Mouse (Mus musculus): ENCODE measurements at regions not wholly inside any gene's neighbourhood (a gene's known extent, or its start where the extent isn't known, plus 50 kb on each side); places are given as distances from the start of the nearest gene placed in this dataset.
"Not testable (repeated sequence)": the region's sequence is repeated elsewhere in the genome, so short reads cannot be mapped to it uniquely, and the experiment has no call there.

DNA sequence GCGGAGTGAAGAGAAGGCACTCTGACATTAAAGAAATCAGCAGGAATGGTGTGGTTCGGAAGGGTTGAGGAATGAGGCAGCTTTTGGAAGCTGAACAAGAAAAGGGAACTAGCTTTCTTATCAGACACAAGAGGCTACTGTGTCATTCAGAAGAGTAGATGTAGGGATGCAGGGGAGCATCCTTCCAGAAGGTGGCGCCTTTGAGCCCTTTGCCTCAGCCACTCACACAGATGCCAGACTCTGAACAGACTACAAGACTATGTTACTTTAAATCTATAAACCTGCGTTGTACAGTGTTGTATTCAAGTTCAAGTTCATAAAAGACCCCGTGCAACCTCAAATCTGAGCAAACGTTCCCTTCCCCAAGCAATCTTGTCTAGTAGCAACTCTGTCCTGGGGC, 128.9 kb downstream of the Kap start:
- ATAC-seq (ENCODE audit: insufficient read depth); H3K9me3 ChIP-seq (ENCODE audit: control insufficient read depth, low read length); H3K4me1 ChIP-seq (replicated peaks; ENCODE audit: control insufficient read depth in 2 of 2, insufficient read depth in 2 of 2, low read length in 1 of 2); H3K36me3 ChIP-seq (replicated peaks; ENCODE audit: control insufficient read depth, insufficient read depth, low read depth); H3K4me3 ChIP-seq (ENCODE audit: insufficient read depth in 1 of 2, low read depth in 2 of 2, low read length in 2 of 2); H3K4me2 ChIP-seq (ENCODE audit: low read depth); H3K27me3 ChIP-seq (ENCODE audit: control insufficient read depth, insufficient read depth, low read length); H3K27ac ChIP-seq; DNase-seq (ENCODE audit: low read depth in 3 of 3, low spot score in 3 of 3); H3K9ac ChIP-seq (replicated peaks): not testable (repeated sequence)
- WGBS (ENCODE audit: insufficient replicate concordance), result 46% methylated on average over 6 of the region's 6 CpGs
- TF ChIP-seq CTCF (IDR thresholded peaks at IDR 0.05; ENCODE audit: low read depth), result 0 out of 2 replicates have a peak, but pooled peaks have one; percentile 2

DNA sequence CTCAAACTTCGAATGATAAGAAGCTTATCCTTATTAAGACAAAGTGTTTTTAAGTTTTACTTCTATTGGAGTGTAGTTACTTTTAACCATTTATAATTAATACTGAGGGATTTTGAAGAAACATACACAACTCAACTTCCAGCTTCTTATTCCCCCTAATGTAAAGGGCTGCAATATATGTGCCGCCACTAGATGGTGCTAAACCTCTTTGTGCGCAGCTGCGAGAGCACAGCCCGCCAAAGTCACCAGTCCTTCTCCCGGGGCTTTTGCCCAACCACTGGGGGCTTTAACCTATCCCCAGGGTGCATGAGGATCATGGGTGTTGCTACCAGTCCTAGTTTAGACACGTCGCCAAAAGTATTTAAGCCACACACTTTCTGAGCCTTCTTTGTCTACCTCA, 146.8 kb downstream of the Kap start:
- WGBS (ENCODE audit: insufficient replicate concordance), result under 1% methylated on average over 8 of the region's 8 CpGs
- H3K4me1 ChIP-seq (replicated peaks; ENCODE audit: control insufficient read depth in 2 of 2, insufficient read depth in 2 of 2, low read length in 1 of 2); H3K4me3 ChIP-seq (ENCODE audit: insufficient read depth in 1 of 2, low read depth in 2 of 2, low read length in 2 of 2); DNase-seq (ENCODE audit: low read depth in 3 of 3, low spot score in 3 of 3); H3K27me3 ChIP-seq (ENCODE audit: control insufficient read depth, insufficient read depth, low read length); H3K36me3 ChIP-seq (replicated peaks; ENCODE audit: control insufficient read depth, insufficient read depth, low read depth); ATAC-seq (ENCODE audit: insufficient read depth); H3K9me3 ChIP-seq (ENCODE audit: control insufficient read depth, low read length); H3K27ac ChIP-seq; H3K9ac ChIP-seq (replicated peaks): not testable (repeated sequence)
- TF ChIP-seq CTCF (IDR thresholded peaks at IDR 0.05; ENCODE audit: low read depth), result peak; percentile 71
- H3K4me2 ChIP-seq (ENCODE audit: low read depth), result peak overlapping the region; percentile 22; the same call in 1 of the 2 replicates

DNA sequence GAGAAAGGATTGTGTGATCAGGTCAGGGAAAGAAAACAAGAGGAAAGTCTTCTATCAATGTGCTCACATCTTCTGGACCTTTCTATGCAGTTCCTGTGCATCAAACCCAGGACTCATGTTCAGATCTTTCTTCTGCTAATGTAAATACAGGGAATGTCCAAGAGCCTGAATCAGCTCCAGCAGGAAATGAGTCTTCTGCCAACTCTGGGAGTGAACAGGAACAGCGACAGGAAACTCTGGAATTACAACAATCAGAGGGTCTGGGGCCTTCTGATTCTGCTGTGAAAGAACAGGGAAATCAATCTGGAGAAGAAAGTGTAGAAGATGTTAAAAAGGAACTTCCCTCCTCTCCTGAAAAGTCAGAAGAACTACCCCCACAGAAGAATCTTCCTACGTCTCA, 151.9 kb downstream of the Kap start:
- no peak for TF ChIP-seq CTCF (IDR thresholded peaks at IDR 0.05; ENCODE audit: low read depth)
- no peak for TF ChIP-seq EP300 (IDR thresholded peaks at IDR 0.05; ENCODE audit: low read depth)
- ATAC-seq (ENCODE audit: insufficient read depth), result no peak
- no peak overlapping the region for H3K27ac ChIP-seq

More for the DNA sequence above, 151.9 kb downstream of the Kap start:
- Histone ChIP-seq H3K9ac (replicated peaks) (no peak overlapping the region), H3K4me2 (ENCODE audit: low read depth) (no peak overlapping the region), H3K4me3 (ENCODE audit: insufficient read depth in 1 of 2, low read depth in 2 of 2, low read length in 2 of 2) (no peak overlapping the region), H3K9me3 (ENCODE audit: control insufficient read depth, low read length) (no peaks in the 10 kb centered on the region), H3K36me3 (replicated peaks; ENCODE audit: control insufficient read depth, insufficient read depth, low read depth) (no peaks in the 10 kb centered on the region), H3K27me3 (ENCODE audit: control insufficient read depth, insufficient read depth, low read length) (no peaks in the 10 kb centered on the region), H3K4me1 (replicated peaks; ENCODE audit: control insufficient read depth in 2 of 2, insufficient read depth in 2 of 2, low read length in 1 of 2) (no peaks in the 10 kb centered on the region)
- 18% methylated on average over 2 of the region's 2 CpGs for WGBS (ENCODE audit: insufficient replicate concordance)
- no peak for DNase-seq (ENCODE audit: low read depth in 3 of 3, low spot score in 3 of 3)
